Mouse (Mus musculus): ENCODE data around the gene Bpifb5. TPM values are rescaled to one million over a fixed set of nuclear protein-coding genes. Genes with fewer than 3 reads are reported as not detected.

Bpifb5 gene
- 2.6 TPM for polyA plus RNA-seq (2014; fragmentation: Illumina TruSeq; extraction: RNeasy Lipid Tissue Mini Kit (QIAGEN cat#74804))

GRCm38 (mm10) chr2:154223265-154223916 is at the start of gene Bpifb5:
Bpifb5 (plus strand) TSS chr2:154223742.

GRCm38 (mm10) chr2:154190546-154191258 is 32.8 kb upstream of the Bpifb5 start, which contains the start of gene Bpifb1:
Bpifb1 (plus strand) TSS chr2:154190818.

GRCm38 (mm10) chr2:154257554-154257953 is 34.0 kb downstream of the Bpifb5 start, which contains the start of gene Bpifb9a:
Bpifb9a (plus strand) TSS chr2:154257854.

Other genes starting within 250 kb of the Bpifb5 start
- gene Bpifa6, start 248.8 kb upstream of the Bpifb5 start, polyA plus RNA-seq (2014; fragmentation: Illumina TruSeq; extraction: RNeasy Lipid Tissue Mini Kit (QIAGEN cat#74804)): 0.48 TPM
- gene Bpifa2, start 215.5 kb upstream of the Bpifb5 start, polyA plus RNA-seq (2014; fragmentation: Illumina TruSeq; extraction: RNeasy Lipid Tissue Mini Kit (QIAGEN cat#74804)): 3.3 TPM
- gene Bpifa3, start 93.4 kb upstream of the Bpifb5 start, polyA plus RNA-seq (2014; fragmentation: Illumina TruSeq; extraction: RNeasy Lipid Tissue Mini Kit (QIAGEN cat#74804)): not detected
- gene Bpifa1, start 80.9 kb upstream of the Bpifb5 start, polyA plus RNA-seq (2014; fragmentation: Illumina TruSeq; extraction: RNeasy Lipid Tissue Mini Kit (QIAGEN cat#74804)): not detected
- not detected for gene Bpifa5, start 61.1 kb upstream of the Bpifb5 start, polyA plus RNA-seq (2014; fragmentation: Illumina TruSeq; extraction: RNeasy Lipid Tissue Mini Kit (QIAGEN cat#74804))
- 0.29 TPM for gene Bpifb1, start 32.9 kb upstream of the Bpifb5 start, polyA plus RNA-seq (2014; fragmentation: Illumina TruSeq; extraction: RNeasy Lipid Tissue Mini Kit (QIAGEN cat#74804))
- gene Bpifb9a, start 34.1 kb downstream of the Bpifb5 start, polyA plus RNA-seq (2014; fragmentation: Illumina TruSeq; extraction: RNeasy Lipid Tissue Mini Kit (QIAGEN cat#74804)): not detected
- gene Bpifb9b, start 83.5 kb downstream of the Bpifb5 start, polyA plus RNA-seq (2014; fragmentation: Illumina TruSeq; extraction: RNeasy Lipid Tissue Mini Kit (QIAGEN cat#74804)): not detected
- 8.2 TPM for gene Cdk5rap1, start 149.3 kb downstream of the Bpifb5 start, polyA plus RNA-seq (2014; fragmentation: Illumina TruSeq; extraction: RNeasy Lipid Tissue Mini Kit (QIAGEN cat#74804))
- gene Snta1, start 184.4 kb downstream of the Bpifb5 start, polyA plus RNA-seq (2014; fragmentation: Illumina TruSeq; extraction: RNeasy Lipid Tissue Mini Kit (QIAGEN cat#74804)): not detected
- gene Cbfa2t2, start 212.7 kb downstream of the Bpifb5 start, polyA plus RNA-seq (2014; fragmentation: Illumina TruSeq; extraction: RNeasy Lipid Tissue Mini Kit (QIAGEN cat#74804)): 26.1 TPM